Mouse (Mus musculus) heart, embryonic 14.5 days (tissue): Measurements from ENCODE around the gene Zfp609. TPM values are rescaled to one million over a fixed set of nuclear protein-coding genes. Genes with fewer than 3 reads are reported as not detected.

Source experiments
- ATAC-seq: fragments of 200-750 bp; cut with Nextera tagmentation; 2 replicates; pipeline ENCODE4 v1.8.0; 2017; ENCODE audit warnings: low read depth, moderate TSS enrichment; ENCODE audit not compliant: insufficient number of reproducible peaks, insufficient read depth, low FRiP score
- H3K27ac ChIP-seq, 2 experiments: fragments of 200-500 bp in 1 of 2; fragments of 300-500 bp in 1 of 2; sonication (generic) in 1 of 2; replicated peaks in 1 of 2; 2 replicates each; pipeline ENCODE4 v1.5.1; 2012 to 2014; ENCODE audit warnings: low read depth in 2 of 2, low read length in 2 of 2, control low read depth in 1 of 2, mild to moderate bottlenecking in 1 of 2, mixed read lengths in 1 of 2; ENCODE audit not compliant: control insufficient read depth in 1 of 2, insufficient read depth in 1 of 2
- H3K27me3 ChIP-seq: fragments of 300-500 bp; sonication (generic); 2 replicates; pipeline ENCODE4 v1.6.1; 2014; ENCODE audit warnings: mild to moderate bottlenecking, low read length, control low read depth; ENCODE audit not compliant: control insufficient read depth, insufficient read depth
- H3K36me3 ChIP-seq: fragments of 300-500 bp; sonication (generic); 2 replicates; pipeline ENCODE4 v1.6.1; 2014; ENCODE audit warnings: mild to moderate bottlenecking, control low read depth, low read length, mixed read lengths; ENCODE audit not compliant: control insufficient read depth, insufficient read depth
- H3K4me1 ChIP-seq, 2 experiments: fragments of 200-500 bp in 1 of 2; fragments of 300-500 bp in 1 of 2; sonication (generic) in 1 of 2; 2 replicates each; pipeline ENCODE4 v1.6.1; 2012 to 2014; ENCODE audit warnings: low read length in 2 of 2, control low read depth in 1 of 2, mixed read lengths in 1 of 2; ENCODE audit not compliant: control insufficient read depth in 2 of 2, insufficient read depth in 2 of 2
- H3K4me2 ChIP-seq: fragments of 300-500 bp; sonication (generic); 2 replicates; pipeline ENCODE4 v1.6.1; 2014; ENCODE audit warnings: mild to moderate bottlenecking, low read length
- H3K4me3 ChIP-seq, 2 experiments: fragments of 200-500 bp in 1 of 2; fragments of 300-500 bp in 1 of 2; sonication (generic) in 1 of 2; 2 replicates each; pipeline ENCODE4 v1.5.1; 2012 to 2014; ENCODE audit warnings: low read length in 2 of 2, mild to moderate bottlenecking in 2 of 2, control low read depth in 1 of 2, low read depth in 1 of 2, moderate library complexity in 1 of 2; ENCODE audit not compliant: control insufficient read depth in 1 of 2, insufficient read depth in 1 of 2
- H3K9ac ChIP-seq: fragments of 300-500 bp; sonication (generic); 2 replicates; pipeline ENCODE4 v1.6.1; 2014; ENCODE audit warnings: mild to moderate bottlenecking, low read length
- H3K9me3 ChIP-seq: fragments of 300-500 bp; sonication (generic); 2 replicates; pipeline ENCODE4 v1.6.1; 2016; ENCODE audit warnings: low read length, control low read depth; ENCODE audit not compliant: control insufficient read depth
- WGBS: fragments of 180-500 bp; shearing (Covaris S2); extraction: QIAGEN DNeasy Blood & Tissue Kit; methylation state at CpG from one replicate; pipeline ENCODE4 v1.1.7; 2014; 5-methylcytosine and 5-hydroxymethylcytosine counted together
- polyA plus RNA-seq: library from polyadenylated mRNA; unstranded; fragments of >200 nt; fragmentation: Nextera tagmentation; extraction: Ambion mirVana; gene quantifications from 2 replicates; pipeline ENCODE4 v1.2.1, GENCODE M21; 2014

The Zfp609 gene
- polyA plus RNA-seq, 1 experiment from 2014 or later, result 6.1 TPM

GRCm38 (mm10) chr9:65752632-65753031 is 74.7 kb downstream of the Zfp609 start:
- H3K36me3 ChIP-seq, result no peaks in the 10 kb centered on the region
- peaks cover 4 to 18% of the 10 kb centered on the region in 2 experiments; a peak in 3 of 4 replicates for H3K4me1 ChIP-seq
- no peak overlapping the region for H3K27ac ChIP-seq
- no peaks in the 10 kb centered on the region for H3K9me3 ChIP-seq
- no peak for ATAC-seq
- H3K4me2 ChIP-seq, result no peak overlapping the region
- no peaks in the 10 kb centered on the region for H3K27me3 ChIP-seq
- 95% methylated on average over 3 of the region's 3 CpGs for WGBS
- H3K9ac ChIP-seq, result no peak overlapping the region
- no peak overlapping the region for H3K4me3 ChIP-seq

GRCm38 (mm10) chr9:65751906-65752305 is 75.5 kb downstream of the Zfp609 start:
- no peak overlapping the region for H3K4me3 ChIP-seq
- H3K36me3 ChIP-seq, result no peaks in the 10 kb centered on the region
- H3K4me2 ChIP-seq, result no peak overlapping the region
- 95% methylated on average over 7 of the region's 7 CpGs for WGBS
- H3K27ac ChIP-seq, result no peak overlapping the region
- H3K9me3 ChIP-seq, result no peaks in the 10 kb centered on the region
- H3K4me1 ChIP-seq, result peaks cover 4 to 12% of the 10 kb centered on the region in 2 experiments; a peak in 3 of 4 replicates
- no peaks in the 10 kb centered on the region for H3K27me3 ChIP-seq
- ATAC-seq, result no peak
- H3K9ac ChIP-seq, result no peak overlapping the region

GRCm38 (mm10) chr9:65748102-65748501 is 79.3 kb downstream of the Zfp609 start:
- no peaks in the 10 kb centered on the region for H3K27me3 ChIP-seq
- peaks cover 9 to 32% of the 10 kb centered on the region in 2 experiments for H3K4me1 ChIP-seq
- no peak for ATAC-seq
- no peak overlapping the region for H3K27ac ChIP-seq
- WGBS, result 55% methylated on average over 4 of the region's 4 CpGs
- H3K36me3 ChIP-seq, result no peaks in the 10 kb centered on the region
- H3K4me2 ChIP-seq, result no peak overlapping the region
- no peaks in the 10 kb centered on the region for H3K9me3 ChIP-seq
- H3K9ac ChIP-seq, result no peak overlapping the region
- H3K4me3 ChIP-seq, result no peak overlapping the region

- Histone ChIP-seq H3K27me3 (no peaks in the 10 kb centered on the region), H3K9me3 (no peaks in the 10 kb centered on the region), H3K4me3 (no peak overlapping the region), H3K9ac (no peak overlapping the region), H3K36me3 (no peaks in the 10 kb centered on the region), H3K4me1 (peaks cover 9 to 32% of the 10 kb centered on the region in 2 experiments), H3K27ac (no peak overlapping the region), H3K4me2 (no peak overlapping the region)
- 69% methylated on average over 2 of the region's 2 CpGs for WGBS
- ATAC-seq, result no peak
Measured at GRCm38 (mm10) chr9:65746479-65746878, 80.9 kb downstream of the Zfp609 start.

GRCm38 (mm10) chr9:65745456-65745855 is 81.9 kb downstream of the Zfp609 start:
- Histone ChIP-seq H3K4me1 (peaks cover 9 to 32% of the 10 kb centered on the region in 2 experiments), H3K9me3 (no peaks in the 10 kb centered on the region), H3K4me2 (no peak overlapping the region), H3K9ac (no peak overlapping the region; the same call in 1 of the 2 replicates), H3K27ac (peak overlapping the region; percentile 39 to 87; a peak in 3 of 4 replicates), H3K36me3 (no peaks in the 10 kb centered on the region), H3K27me3 (no peaks in the 10 kb centered on the region), H3K4me3 (no peak overlapping the region)
- ATAC-seq, result no peak
- 75% methylated on average over 5 of the region's 5 CpGs for WGBS

GRCm38 (mm10) chr9:65744171-65745082 is 82.9 kb downstream of the Zfp609 start:
- Histone ChIP-seq H3K36me3 (no peaks in the 10 kb centered on the region), H3K4me2 (peak overlapping the region; percentile 34; the same call in 1 of the 2 replicates), H3K27me3 (no peaks in the 10 kb centered on the region), H3K4me1 (peaks cover 9 to 32% of the 10 kb centered on the region in 2 experiments), H3K4me3 (no peak overlapping the region), H3K9ac (peak overlapping the region; percentile 54), H3K9me3 (no peaks in the 10 kb centered on the region), H3K27ac (peak overlapping the region; percentile 34 to 87)
- WGBS, result 15% methylated on average over 4 of the region's 4 CpGs
- peak; percentile 75 for ATAC-seq

- H3K4me2 ChIP-seq, result no peak overlapping the region
- ATAC-seq, result no peak
Measured at GRCm38 (mm10) chr9:65743809-65744170, 83.6 kb downstream of the Zfp609 start.

More at GRCm38 (mm10) chr9:65743809-65744170, 83.6 kb downstream of the Zfp609 start:
- no peaks in the 10 kb centered on the region for H3K27me3 ChIP-seq
- 0 out of 2 replicates have a peak overlapping the region, but pooled peaks have one; percentile 1 for H3K9ac ChIP-seq
- peaks cover 9 to 32% of the 10 kb centered on the region in 2 experiments for H3K4me1 ChIP-seq
- no peaks in the 10 kb centered on the region for H3K9me3 ChIP-seq
- no peaks in the 10 kb centered on the region for H3K36me3 ChIP-seq
- H3K27ac ChIP-seq, result peak overlapping the region; percentile 34 to 87; a peak in 3 of 4 replicates
- H3K4me3 ChIP-seq, result no peak overlapping the region
